10 mouse cellular contexts compared by ENCODE assay signal in genomic region chr10:3325447-3325846, GRCm38 (mm10). TPM values are rescaled to one million over a fixed set of nuclear protein-coding genes. Genes with fewer than 3 reads are reported as not detected.
DNase-seq lines count a peak whose midpoint lies in the region; ATAC-seq and TF ChIP-seq lines count a peak whose summit lies in the region.
"Had no signal": no experiment of that assay in that cellular context is flagged by ENCODE, and none has a peak within 500 bp of the region (broad histone marks: within the 10 kb centered on the region; RNA-seq: fewer than 3 reads in every experiment).

No protein-coding gene starts in this region.

- no peak overlapping the region for H3K27ac ChIP-seq in heart, adult 2 months
- H3K27ac ChIP-seq in heart, embryonic 12.5 days (ENCODE audit: poor library complexity, severe bottlenecking), result no peak overlapping the region
- H3K27ac ChIP-seq in forebrain, embryonic 14.5 days (ENCODE audit: low read depth, low read length), result no peak overlapping the region

- no peaks in the 10 kb centered on the region for H3K4me1 ChIP-seq in heart, adult 2 months (ENCODE audit: control insufficient read depth, insufficient read depth, low read length)
- H3K4me1 ChIP-seq in heart, embryonic 12.5 days (replicated peaks), result no peaks in the 10 kb centered on the region
- H3K4me1 ChIP-seq in forebrain, embryonic 14.5 days (ENCODE audit: control insufficient read depth, insufficient read depth, low read length), result no peaks in the 10 kb centered on the region

- no peak overlapping the region for H3K4me3 ChIP-seq in heart, adult 2 months
- H3K4me3 ChIP-seq in heart, embryonic 12.5 days, result no peak overlapping the region
- H3K4me3 ChIP-seq in forebrain, embryonic 14.5 days (ENCODE audit: low read depth, low read length), result no peak overlapping the region

- TF ChIP-seq CTCF in heart, adult 2 months (IDR thresholded peaks at IDR 0.05), result peak; percentile 70

- DNase-seq in heart, adult 2 months, result no peak
- DNase-seq in urinary bladder, postnatal 14 days (ENCODE audit: low spot score), result peak; percentile 25
- DNase-seq in urinary bladder, postnatal 25 days (ENCODE audit: low spot score), result no peak
- DNase-seq in kidney, postnatal 10 days, result peak; percentile 55
- DNase-seq in spleen, postnatal 36 days (ENCODE audit: low spot score in 2 of 2), result no peak
- no peak for DNase-seq in left cerebral cortex, adult 11 months (ENCODE audit: low spot score)
- no peak for DNase-seq in forebrain, embryonic 14.5 days (ENCODE audit: low spot score)

- ATAC-seq in heart, embryonic 12.5 days (ENCODE audit: insufficient number of reproducible peaks, low FRiP score), result no peak
- no peak for ATAC-seq in forebrain, embryonic 14.5 days

- no peak for TF ChIP-seq POLR2A in heart, adult 2 months (IDR thresholded peaks at IDR 0.05; ENCODE audit: insufficient read depth, low read depth, low read length)

- no peak for TF ChIP-seq EP300 in heart, adult 2 months (IDR thresholded peaks at IDR 0.05; ENCODE audit: insufficient read depth, low read depth, low read length)

- no peaks in the 10 kb centered on the region for H3K79me2 ChIP-seq in heart, adult 2 months (replicated peaks; ENCODE audit: control insufficient read depth, insufficient read depth, low read length)

- intact Hi-C loops in heart, adult 2 months (cut with DNase I), result no loop called here

- H3K4me2 ChIP-seq in heart, embryonic 12.5 days, result no peak overlapping the region
- H3K4me2 ChIP-seq in forebrain, embryonic 14.5 days (ENCODE audit: low read length), result no peak overlapping the region

- H3K36me3 ChIP-seq in heart, adult 2 months (ENCODE audit: control insufficient read depth, insufficient read depth, low read length), result no peaks in the 10 kb centered on the region
- no peaks in the 10 kb centered on the region for H3K36me3 ChIP-seq in heart, embryonic 12.5 days
- no peaks in the 10 kb centered on the region for H3K36me3 ChIP-seq in forebrain, embryonic 14.5 days (ENCODE audit: control insufficient read depth, insufficient read depth, low read length)
- H3K36me3 ChIP-seq: G1E had no signal

- H3K27me3 ChIP-seq in heart, adult 2 months (ENCODE audit: control insufficient read depth, insufficient read depth, low read length), result no peaks in the 10 kb centered on the region
- H3K27me3 ChIP-seq in heart, embryonic 12.5 days (replicated peaks), result no peaks in the 10 kb centered on the region
- no peaks in the 10 kb centered on the region for H3K27me3 ChIP-seq in forebrain, embryonic 14.5 days (replicated peaks; ENCODE audit: control insufficient read depth, insufficient read depth, low read length)

- 0 out of 2 replicates have a peak, but pooled peaks cover 3% of the 10 kb centered on the region for H3K9me3 ChIP-seq in heart, embryonic 12.5 days (replicated peaks)
- peaks cover 4% of the 10 kb centered on the region; the same call in 1 of the 2 replicates for H3K9me3 ChIP-seq in forebrain, embryonic 14.5 days (replicated peaks; ENCODE audit: control insufficient read depth, low read length)

- no peak overlapping the region for H3K9ac ChIP-seq in heart, adult 2 months (ENCODE audit: low read depth, low read length)
- H3K9ac ChIP-seq in heart, embryonic 12.5 days, result no peak overlapping the region
- no peak overlapping the region for H3K9ac ChIP-seq in forebrain, embryonic 14.5 days (ENCODE audit: low read length)

- WGBS in heart, adult 2 months, result 37% methylated on average over 1 of the region's 1 CpGs
- 69% methylated on average over 1 of the region's 1 CpGs for WGBS in heart, embryonic 12.5 days
- WGBS in forebrain, embryonic 14.5 days, result 91% methylated on average over 1 of the region's 1 CpGs

RNA-seq across cellular contexts. Expression of gene Ppp1r14c, which starts 40.4 kb away (rescaled TPM):
- 100 to 1,000 TPM; 156 to 164 TPM for total RNA-seq in heart, adult 2 months (2021)
- polyA plus RNA-seq in heart, adult 2 months (2012; rRNA removed), result 90.7 and 107 TPM in 2 replicates
- polyA plus RNA-seq in heart, embryonic 12.5 days (2016; fragmentation: Nextera tagmentation; extraction: Ambion mirVana), result 217 and 222 TPM in 2 replicates
- polyA plus RNA-seq in forebrain, embryonic 14.5 days (2014; fragmentation: Nextera tagmentation; extraction: Ambion mirVana), result 46.0 and 62.9 TPM in 2 replicates
- polyA plus RNA-seq: G1E had no signal

RNA-seq across cellular contexts. Expression of gene H60c, which starts 57.9 kb away (rescaled TPM):
- total RNA-seq in heart, adult 2 months (2021), result not detected
- polyA plus RNA-seq in heart, adult 2 months (2012; rRNA removed), result not detected in 2 replicates
- not detected in 2 replicates for polyA plus RNA-seq in heart, embryonic 12.5 days (2016; fragmentation: Nextera tagmentation; extraction: Ambion mirVana)
- polyA plus RNA-seq in forebrain, embryonic 14.5 days (2014; fragmentation: Nextera tagmentation; extraction: Ambion mirVana), result not detected in 2 replicates
- polyA plus RNA-seq: G1E; heart, embryonic 16.5 days had no signal

Comparison
In these comparisons a context has a peak if more than half of its experiments do, and no peak if none do; other contexts are left out.
1. DNase-seq: peak in urinary bladder, postnatal 14 days (single experiment) and kidney, postnatal 10 days (single experiment); none in heart, adult 2 months (0 of 2), urinary bladder, postnatal 25 days (single experiment), spleen, postnatal 36 days (0 of 2), left cerebral cortex, adult 11 months (single experiment) and forebrain, embryonic 14.5 days (single experiment).